Comparison of ENCODE assay signal across 7 mouse cellular contexts in genomic region chr11:121549843-121550647, GRCm38 (mm10). TPM values are rescaled to one million over a fixed set of nuclear protein-coding genes. Genes with fewer than 3 reads are reported as not detected.
A peak's percentile ranks its signal among the peaks of the same experiment; 100 is the strongest.
DNase-seq lines count a peak whose midpoint lies in the region; ATAC-seq lines count a peak whose summit lies in the region.

No protein-coding gene starts in this region.

- H3K27me3 ChIP-seq in lung, embryonic 16.5 days (ENCODE audit: control insufficient read depth, insufficient read depth, low read depth, low read length) = no peaks in the 10 kb centered on the region
- no peaks in the 10 kb centered on the region for H3K27me3 ChIP-seq in forebrain, embryonic 11.5 days (ENCODE audit: control insufficient read depth, insufficient read depth, low read length)
- no peaks in the 10 kb centered on the region for H3K27me3 ChIP-seq in limb, embryonic 15.5 days
- H3K27me3 ChIP-seq in stomach, embryonic 15.5 days (replicated peaks) = no peaks in the 10 kb centered on the region

- no peak for DNase-seq in lung, postnatal 36 days
- DNase-seq in forebrain, embryonic 11.5 days (ENCODE audit: low spot score) = no peak
- no peak for DNase-seq in c-Kit-positive CD71-positive TER-119-positive erythroid progenitor cells, embryonic 14.5 days (ENCODE audit: low spot score)
- DNase-seq in cerebellum, adult 9-10 months = no peak

- 0 out of 2 replicates have a peak overlapping the region, but pooled peaks have one; percentile 36 for H3K9ac ChIP-seq in lung, embryonic 16.5 days (ENCODE audit: low read length)
- no peak overlapping the region for H3K9ac ChIP-seq in forebrain, embryonic 11.5 days (ENCODE audit: low read length)
- no peak overlapping the region for H3K9ac ChIP-seq in limb, embryonic 15.5 days
- no peak overlapping the region for H3K9ac ChIP-seq in stomach, embryonic 15.5 days

- H3K4me1 ChIP-seq in lung, embryonic 16.5 days (replicated peaks; ENCODE audit: control insufficient read depth, insufficient read depth, low read length) = peaks cover 25% of the 10 kb centered on the region
- H3K4me1 ChIP-seq in forebrain, embryonic 11.5 days (replicated peaks; ENCODE audit: control insufficient read depth, insufficient read depth, low read length) = peaks cover 16% of the 10 kb centered on the region
- H3K4me1 ChIP-seq in limb, embryonic 15.5 days = peaks cover 48% of the 10 kb centered on the region
- peaks cover 13% of the 10 kb centered on the region for H3K4me1 ChIP-seq in stomach, embryonic 15.5 days

- ATAC-seq in lung, embryonic 16.5 days (ENCODE audit: low read depth) = peak; percentile 70
- ATAC-seq in forebrain, embryonic 11.5 days (replicated peaks; ENCODE audit: low FRiP score) = peak; percentile 85
- ATAC-seq in limb, embryonic 15.5 days (ENCODE audit: insufficient number of reproducible peaks, low FRiP score, low TSS enrichment, low read depth) = 0 out of 2 replicates have a peak, but pooled peaks have one; percentile 30
- ATAC-seq in stomach, embryonic 15.5 days (ENCODE audit: insufficient read depth, low FRiP score, low read depth) = 0 out of 2 replicates have a peak, but pooled peaks have one; percentile 28

- no peaks in the 10 kb centered on the region for H3K9me3 ChIP-seq in lung, embryonic 16.5 days (ENCODE audit: control insufficient read depth, low read length)
- no peaks in the 10 kb centered on the region for H3K9me3 ChIP-seq in forebrain, embryonic 11.5 days (ENCODE audit: control insufficient read depth, low read length)
- H3K9me3 ChIP-seq in limb, embryonic 15.5 days = no peaks in the 10 kb centered on the region
- no peaks in the 10 kb centered on the region for H3K9me3 ChIP-seq in stomach, embryonic 15.5 days

- H3K27ac ChIP-seq in lung, embryonic 16.5 days (ENCODE audit: low read length) = peak overlapping the region; percentile 79
- H3K27ac ChIP-seq in forebrain, embryonic 11.5 days (ENCODE audit: low read depth, low read length) = peak overlapping the region; percentile 55
- H3K27ac ChIP-seq in limb, embryonic 15.5 days = peak overlapping the region; percentile 34
- H3K27ac ChIP-seq in stomach, embryonic 15.5 days = peak overlapping the region; percentile 71

- WGBS in lung, embryonic 16.5 days = 44% methylated on average over 17 of the region's 17 CpGs
- WGBS in forebrain, embryonic 11.5 days = 67% methylated on average over 17 of the region's 17 CpGs
- 33% methylated on average over 17 of the region's 17 CpGs for WGBS in limb, embryonic 15.5 days
- 52% methylated on average over 17 of the region's 17 CpGs for WGBS in stomach, embryonic 15.5 days

- H3K4me3 ChIP-seq in lung, embryonic 16.5 days (ENCODE audit: low read length) = peak overlapping the region; percentile 5; the same call in 1 of the 2 replicates
- no peak overlapping the region for H3K4me3 ChIP-seq in forebrain, embryonic 11.5 days (ENCODE audit: low read depth, low read length)
- no peak overlapping the region for H3K4me3 ChIP-seq in limb, embryonic 15.5 days
- H3K4me3 ChIP-seq in stomach, embryonic 15.5 days (replicated peaks) = no peak overlapping the region

- no peaks in the 10 kb centered on the region for H3K36me3 ChIP-seq in lung, embryonic 16.5 days (ENCODE audit: control insufficient read depth, insufficient read depth, low read length)
- H3K36me3 ChIP-seq in forebrain, embryonic 11.5 days (ENCODE audit: control insufficient read depth, insufficient read depth, low read length) = no peaks in the 10 kb centered on the region
- no peaks in the 10 kb centered on the region for H3K36me3 ChIP-seq in limb, embryonic 15.5 days
- H3K36me3 ChIP-seq in stomach, embryonic 15.5 days = no peaks in the 10 kb centered on the region

- no peak overlapping the region for H3K4me2 ChIP-seq in lung, embryonic 16.5 days (ENCODE audit: low read depth, low read length)
- H3K4me2 ChIP-seq in forebrain, embryonic 11.5 days (ENCODE audit: low read depth, low read length, severe bottlenecking) = no peak overlapping the region
- H3K4me2 ChIP-seq in limb, embryonic 15.5 days = peak overlapping the region; percentile 17
- peak overlapping the region; percentile 11; the same call in 1 of the 2 replicates for H3K4me2 ChIP-seq in stomach, embryonic 15.5 days

RNA-seq across cellular contexts. Expression of gene Zfp750, which starts 30.9 kb away (rescaled TPM):
- 0.93 and 0.94 TPM in 2 replicates for polyA plus RNA-seq in lung, embryonic 16.5 days (2015; fragmentation: Nextera tagmentation; extraction: Ambion mirVana)
- 0.48 and 0.56 TPM in 2 replicates for polyA plus RNA-seq in forebrain, embryonic 11.5 days (2014; fragmentation: Nextera tagmentation; extraction: Ambion mirVana)
- polyA plus RNA-seq in limb, embryonic 15.5 days (2015; fragmentation: Nextera tagmentation; extraction: Ambion mirVana) = 37.5 and 39.1 TPM in 2 replicates
- polyA plus RNA-seq in stomach, embryonic 15.5 days (2015; fragmentation: Nextera tagmentation; extraction: Ambion mirVana) = 7.0 and 10.9 TPM in 2 replicates

Comparison
In these comparisons a context has a peak if more than half of its experiments do, and no peak if none do; other contexts are left out.
1. ATAC-seq: peak in every context shown above with its lines; median percentile 85 in forebrain, embryonic 11.5 days; 70 in lung, embryonic 16.5 days; 30 in limb, embryonic 15.5 days; 28 in stomach, embryonic 15.5 days.
2. H3K4me2 ChIP-seq: peak in limb, embryonic 15.5 days (single experiment) and stomach, embryonic 15.5 days (single experiment); none in lung, embryonic 16.5 days (single experiment) and forebrain, embryonic 11.5 days (single experiment).
3. Peak in every context shown above with its lines, with median percentiles within 50 percentile points of each other: H3K27ac ChIP-seq.